Mouse (Mus musculus): ENCODE measurements around the gene Cacna2d3. TPM values are rescaled to one million over a fixed set of nuclear protein-coding genes. Genes with fewer than 3 reads are reported as not detected.

Gene Cacna2d3
- total and polyA plus RNA-seq, 3 experiments, result 0.11 TPM; not detected in 2

DNA sequence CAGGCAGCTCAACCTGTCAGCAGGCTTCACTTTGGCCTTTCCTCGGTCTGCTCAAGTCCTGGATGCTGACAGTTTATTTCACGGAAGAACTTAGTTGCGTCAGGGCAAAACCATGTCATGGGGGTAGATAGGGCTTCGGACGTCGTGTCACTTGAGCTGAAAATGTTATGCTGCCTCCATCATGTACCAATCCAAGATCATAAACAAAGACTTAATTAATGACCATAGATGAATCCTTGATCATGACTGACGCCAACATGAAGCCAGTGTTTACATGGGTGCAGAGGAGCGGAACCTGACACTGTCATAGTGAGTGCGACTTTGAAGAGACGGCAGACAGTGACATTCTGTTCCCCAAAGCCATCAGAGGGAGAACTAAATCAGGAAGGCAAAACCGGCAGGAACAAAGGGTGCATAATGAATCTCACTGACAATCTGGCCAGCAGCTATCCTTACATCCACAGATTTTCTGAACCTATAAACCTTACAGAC is 542.2 kb downstream of the Cacna2d3 start:
- no peak for ATAC-seq (ENCODE audit: extremely low read depth, insufficient number of reproducible peaks, low FRiP score, poor library complexity, severe bottlenecking)
- DNase-seq (ENCODE audit: low spot score), result no peak

GRCm38 (mm10) chr14:29178695-29179396 is 542.8 kb downstream of the Cacna2d3 start:
- Histone ChIP-seq H3K4me1 (ENCODE audit: insufficient read depth, low read depth, low read length) (no peaks in the 10 kb centered on the region), H3K27me3 (ENCODE audit: insufficient read depth, low read length) (no peaks in the 10 kb centered on the region), H3K9me3 (replicated peaks) (peaks cover 18% of the 10 kb centered on the region), H3K4me3 (ENCODE audit: low read depth, low read length) (no peak overlapping the region), H3K36me3 (replicated peaks) (no peaks in the 10 kb centered on the region)
- TF ChIP-seq GATA2 (IDR thresholded peaks at IDR 0.05; ENCODE audit: borderline replicate concordance, low read depth, low read length) (no peak), POLR2AphosphoS5 (IDR thresholded peaks at IDR 0.05; ENCODE audit: insufficient replicate concordance, low read depth, low read length) (no peak), GATA1 (IDR thresholded peaks at IDR 0.05; ENCODE audit: borderline replicate concordance, low read length) (no peak), CTCF (IDR thresholded peaks at IDR 0.05; ENCODE audit: low read depth, low read length) (no peak), TAL1 (conservative IDR thresholded peaks at IDR 0.05; ENCODE audit: low read depth, low read length) (no peak)
- DNase-seq (ENCODE audit: low spot score) (no peak), ATAC-seq (ENCODE audit: extremely low read depth, insufficient number of reproducible peaks, low FRiP score, poor library complexity, severe bottlenecking) (no peak)

More for the DNA sequence above, 542.2 kb downstream of the Cacna2d3 start:
- TF ChIP-seq TAL1 (conservative IDR thresholded peaks at IDR 0.05; ENCODE audit: low read depth, low read length) (no peak), POLR2AphosphoS5 (IDR thresholded peaks at IDR 0.05; ENCODE audit: insufficient replicate concordance, low read depth, low read length) (no peak), GATA2 (IDR thresholded peaks at IDR 0.05; ENCODE audit: borderline replicate concordance, low read depth, low read length) (no peak), GATA1 (IDR thresholded peaks at IDR 0.05; ENCODE audit: borderline replicate concordance, low read length) (no peak), CTCF (IDR thresholded peaks at IDR 0.05; ENCODE audit: low read depth, low read length) (no peak)
- peaks cover 20% of the 10 kb centered on the region for H3K9me3 ChIP-seq (replicated peaks)
- no peaks in the 10 kb centered on the region for H3K27me3 ChIP-seq (ENCODE audit: insufficient read depth, low read length)
- H3K4me1 ChIP-seq (ENCODE audit: insufficient read depth, low read depth, low read length), result no peaks in the 10 kb centered on the region
- no peaks in the 10 kb centered on the region for H3K36me3 ChIP-seq (replicated peaks)
- H3K4me3 ChIP-seq (ENCODE audit: low read depth, low read length), result no peak overlapping the region

DNA sequence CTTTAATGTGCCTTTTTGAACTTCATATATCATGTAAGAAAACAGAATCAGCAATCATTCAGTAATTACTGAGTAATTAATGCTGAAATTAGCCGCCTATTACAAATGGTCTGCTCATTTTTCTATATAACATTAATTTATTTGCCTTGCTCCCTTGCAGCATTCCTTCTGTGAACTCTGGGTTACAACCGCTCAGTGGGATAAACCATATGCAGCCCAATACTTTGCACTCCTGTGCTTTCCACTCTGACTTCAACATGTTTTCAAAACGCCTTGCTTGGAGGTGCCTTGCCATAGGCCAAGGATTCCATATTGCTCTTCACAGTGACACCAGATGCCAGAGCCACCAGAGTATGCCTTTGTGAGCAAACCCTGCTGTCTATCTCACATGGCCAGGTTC is 546.9 kb downstream of the Cacna2d3 start:
- no peak for DNase-seq (ENCODE audit: low spot score)
- ATAC-seq (ENCODE audit: extremely low read depth, insufficient number of reproducible peaks, low FRiP score, poor library complexity, severe bottlenecking), result no peak
- TF ChIP-seq GATA2 (IDR thresholded peaks at IDR 0.05; ENCODE audit: borderline replicate concordance, low read depth, low read length) (no peak), GATA1 (IDR thresholded peaks at IDR 0.05; ENCODE audit: borderline replicate concordance, low read length) (no peak), CTCF (IDR thresholded peaks at IDR 0.05; ENCODE audit: low read depth, low read length) (no peak), POLR2AphosphoS5 (IDR thresholded peaks at IDR 0.05; ENCODE audit: insufficient replicate concordance, low read depth, low read length) (no peak), TAL1 (conservative IDR thresholded peaks at IDR 0.05; ENCODE audit: low read depth, low read length) (no peak)
- Histone ChIP-seq H3K36me3 (replicated peaks) (no peaks in the 10 kb centered on the region), H3K9me3 (replicated peaks) (peaks cover 31% of the 10 kb centered on the region), H3K4me1 (ENCODE audit: insufficient read depth, low read depth, low read length) (no peaks in the 10 kb centered on the region), H3K4me3 (ENCODE audit: low read depth, low read length) (no peak overlapping the region), H3K27me3 (ENCODE audit: insufficient read depth, low read length) (no peaks in the 10 kb centered on the region)

GRCm38 (mm10) chr14:29172207-29172606 is 549.5 kb downstream of the Cacna2d3 start:
- TF ChIP-seq CTCF (IDR thresholded peaks at IDR 0.05; ENCODE audit: low read depth, low read length) (no peak), GATA1 (IDR thresholded peaks at IDR 0.05; ENCODE audit: borderline replicate concordance, low read length) (no peak), POLR2AphosphoS5 (IDR thresholded peaks at IDR 0.05; ENCODE audit: insufficient replicate concordance, low read depth, low read length) (no peak), TAL1 (conservative IDR thresholded peaks at IDR 0.05; ENCODE audit: low read depth, low read length) (no peak), GATA2 (IDR thresholded peaks at IDR 0.05; ENCODE audit: borderline replicate concordance, low read depth, low read length) (no peak)
- DNase-seq (ENCODE audit: low spot score) (no peak), ATAC-seq (ENCODE audit: extremely low read depth, insufficient number of reproducible peaks, low FRiP score, poor library complexity, severe bottlenecking) (no peak)
- Histone ChIP-seq H3K27me3 (ENCODE audit: insufficient read depth, low read length) (no peaks in the 10 kb centered on the region), H3K4me3 (ENCODE audit: low read depth, low read length) (no peak overlapping the region), H3K36me3 (replicated peaks) (no peaks in the 10 kb centered on the region), H3K4me1 (ENCODE audit: insufficient read depth, low read depth, low read length) (no peaks in the 10 kb centered on the region), H3K9me3 (replicated peaks) (peaks cover 25% of the 10 kb centered on the region)

- H3K4me3 ChIP-seq (ENCODE audit: low read depth, low read length), result no peak overlapping the region
- ATAC-seq (ENCODE audit: extremely low read depth, insufficient number of reproducible peaks, low FRiP score, poor library complexity, severe bottlenecking) (no peak), DNase-seq (ENCODE audit: low spot score) (no peak)
- H3K4me1 ChIP-seq (ENCODE audit: insufficient read depth, low read depth, low read length), result no peaks in the 10 kb centered on the region
- H3K27me3 ChIP-seq (ENCODE audit: insufficient read depth, low read length), result no peaks in the 10 kb centered on the region
- no peaks in the 10 kb centered on the region for H3K36me3 ChIP-seq (replicated peaks)
- TF ChIP-seq CTCF (IDR thresholded peaks at IDR 0.05; ENCODE audit: low read depth, low read length), result no peak
- TF ChIP-seq GATA2 (IDR thresholded peaks at IDR 0.05; ENCODE audit: borderline replicate concordance, low read depth, low read length), result no peak
- no peak for TF ChIP-seq TAL1 (conservative IDR thresholded peaks at IDR 0.05; ENCODE audit: low read depth, low read length)
- TF ChIP-seq GATA1 (IDR thresholded peaks at IDR 0.05; ENCODE audit: borderline replicate concordance, low read length), result no peak
- TF ChIP-seq POLR2AphosphoS5 (IDR thresholded peaks at IDR 0.05; ENCODE audit: insufficient replicate concordance, low read depth, low read length), result no peak
- H3K9me3 ChIP-seq (replicated peaks), result peaks cover 13% of the 10 kb centered on the region
These were observed 557.0 kb downstream of the Cacna2d3 start for GRCm38 (mm10) chr14:29164653-29165030.

- TF ChIP-seq GATA1 (IDR thresholded peaks at IDR 0.05; ENCODE audit: borderline replicate concordance, low read length) (no peak), CTCF (IDR thresholded peaks at IDR 0.05; ENCODE audit: low read depth, low read length) (no peak), POLR2AphosphoS5 (IDR thresholded peaks at IDR 0.05; ENCODE audit: insufficient replicate concordance, low read depth, low read length) (no peak)
- ATAC-seq (ENCODE audit: extremely low read depth, insufficient number of reproducible peaks, low FRiP score, poor library complexity, severe bottlenecking), result no peak
- DNase-seq (ENCODE audit: low spot score), result no peak
- H3K9me3 ChIP-seq (replicated peaks), result peaks cover 10% of the 10 kb centered on the region
- H3K4me1 ChIP-seq (ENCODE audit: insufficient read depth, low read depth, low read length), result no peaks in the 10 kb centered on the region
- no peaks in the 10 kb centered on the region for H3K27me3 ChIP-seq (ENCODE audit: insufficient read depth, low read length)
- H3K36me3 ChIP-seq (replicated peaks), result no peaks in the 10 kb centered on the region
- H3K4me3 ChIP-seq (ENCODE audit: low read depth, low read length), result no peak overlapping the region
These were observed 557.5 kb downstream of the Cacna2d3 start for GRCm38 (mm10) chr14:29163998-29164652.

All from G1E (cell line).